Mouse (Mus musculus): ENCODE results near the gene Clpsl2.

DNA sequence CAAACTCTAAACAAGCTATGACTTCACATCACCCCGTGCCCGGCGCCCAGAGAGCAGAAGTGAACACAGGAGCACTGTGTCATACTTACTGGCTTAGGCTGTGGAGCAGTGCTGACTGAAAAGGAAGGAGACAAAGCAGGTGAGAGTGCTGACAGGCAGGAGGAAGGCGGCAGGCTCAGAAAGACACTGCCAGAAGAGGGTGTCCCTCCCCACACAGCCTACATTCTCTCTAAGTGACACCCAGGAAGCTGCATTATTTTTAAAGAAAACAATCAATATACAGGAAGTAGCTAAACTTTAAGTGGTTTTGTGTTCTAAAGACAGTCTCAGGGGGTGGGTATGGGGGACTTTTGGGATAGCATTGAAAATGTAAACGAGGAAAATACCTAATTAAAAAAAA is 51.6 kb downstream of the Clpsl2 start:
- TF ChIP-seq POLR2A (IDR thresholded peaks at IDR 0.05; ENCODE audit: borderline replicate concordance, insufficient read depth, low read length) (no peak), CTCF (IDR thresholded peaks at IDR 0.05; ENCODE audit: borderline replicate concordance, insufficient read depth, low read depth, low read length) (no peak)
